Mouse (Mus musculus): Measurements from ENCODE around the gene Pjvk. TPM values are rescaled to one million over a fixed set of nuclear protein-coding genes. Genes with fewer than 3 reads are reported as not detected.
"Not testable (repeated sequence)": the region's sequence is repeated elsewhere in the genome, so short reads cannot be mapped to it uniquely, and the experiment has no call there.

Gene Pjvk
- polyA plus RNA-seq, 1 experiment from 2014 or later = 1.1 TPM

DNA sequence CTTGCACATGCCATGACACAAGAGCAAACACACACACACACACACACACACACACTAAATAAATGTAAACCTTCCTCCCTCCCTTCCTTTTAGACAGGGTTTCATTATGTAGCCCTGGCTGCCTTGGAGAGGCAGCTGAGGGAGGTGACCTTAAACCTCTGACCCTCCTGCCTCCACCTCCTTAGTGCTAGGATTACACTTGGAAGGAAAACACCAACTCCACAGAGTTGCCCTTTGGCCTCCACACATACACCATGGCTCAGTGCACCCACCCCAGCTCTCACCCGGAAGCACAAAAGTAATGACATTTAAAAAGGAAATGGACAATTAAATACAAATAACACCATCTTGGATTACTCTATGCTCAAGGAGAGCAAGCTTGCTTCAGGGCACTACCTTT, 26.6 kb upstream of the Pjvk start:
- WGBS = 78% methylated on average over 1 of the region's 1 CpGs
- Histone ChIP-seq H3K4me1 (replicated peaks; ENCODE audit: control insufficient read depth, insufficient read depth, low read length) (no peaks in the 10 kb centered on the region), H3K27me3 (ENCODE audit: control insufficient read depth, insufficient read depth, low read length) (no peaks in the 10 kb centered on the region), H3K9me3 (ENCODE audit: control insufficient read depth, low read length) (no peaks in the 10 kb centered on the region), H3K4me3 (ENCODE audit: low read depth, low read length) (no peak overlapping the region), H3K27ac (ENCODE audit: low read depth, low read length) (no peak overlapping the region), H3K4me2 (ENCODE audit: low read depth, low read length, severe bottlenecking) (no peak overlapping the region), H3K36me3 (ENCODE audit: control insufficient read depth, insufficient read depth, low read length) (no peaks in the 10 kb centered on the region; the same call in 1 of the 2 replicates), H3K9ac (ENCODE audit: low read length) (no peak overlapping the region)
- ATAC-seq (replicated peaks; ENCODE audit: low FRiP score) = no peak
- no peak for DNase-seq (ENCODE audit: low spot score)

DNA sequence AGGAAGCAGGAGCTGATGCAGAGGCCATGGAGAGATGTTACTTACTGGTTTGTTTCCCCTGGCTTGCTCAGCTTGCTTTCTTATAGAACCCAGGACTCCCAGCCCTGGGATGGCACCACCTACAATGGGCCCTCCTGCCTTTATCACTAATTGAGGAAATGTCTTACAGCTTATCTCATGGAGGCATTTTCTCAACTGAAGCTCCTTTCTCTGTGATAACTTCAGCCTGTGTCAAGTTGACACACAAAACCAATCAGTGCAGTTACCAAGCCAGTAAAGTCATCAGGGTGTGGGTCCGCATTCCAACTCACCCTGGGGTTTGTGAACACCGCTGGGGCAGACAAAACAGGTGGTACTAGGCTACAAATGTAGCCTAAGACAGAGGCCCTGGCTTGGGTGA, 26.0 kb upstream of the Pjvk start:
- H3K4me3 ChIP-seq (ENCODE audit: low read depth, low read length); H3K4me2 ChIP-seq (ENCODE audit: low read depth, low read length, severe bottlenecking); ATAC-seq (replicated peaks; ENCODE audit: low FRiP score); H3K36me3 ChIP-seq (ENCODE audit: control insufficient read depth, insufficient read depth, low read length); H3K9ac ChIP-seq (ENCODE audit: low read length); H3K4me1 ChIP-seq (replicated peaks; ENCODE audit: control insufficient read depth, insufficient read depth, low read length); H3K27me3 ChIP-seq (ENCODE audit: control insufficient read depth, insufficient read depth, low read length); DNase-seq (ENCODE audit: low spot score); H3K27ac ChIP-seq (ENCODE audit: low read depth, low read length); H3K9me3 ChIP-seq (ENCODE audit: control insufficient read depth, low read length): not testable (repeated sequence)
- WGBS = 95% methylated on average over 2 of the region's 2 CpGs

DNA sequence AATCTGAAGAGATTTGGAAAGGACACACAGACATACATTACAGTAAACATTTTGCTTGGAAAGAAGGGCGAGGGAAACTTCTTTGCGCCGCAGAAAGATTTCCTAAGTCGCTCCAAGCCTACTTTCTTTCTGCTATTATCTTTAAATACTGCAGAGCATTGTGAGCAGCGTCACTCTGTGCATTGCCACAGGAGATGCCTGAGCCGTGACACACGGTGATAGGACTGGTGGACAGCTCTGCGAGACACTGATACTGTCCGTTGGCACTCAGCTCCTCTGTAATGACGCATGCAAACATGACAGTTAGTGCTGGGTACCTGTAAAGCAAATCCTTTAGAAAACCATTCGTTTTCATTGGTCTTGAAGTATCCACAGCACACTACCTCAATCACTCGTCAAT, 18.0 kb upstream of the Pjvk start:
- H3K9ac ChIP-seq (ENCODE audit: low read length) = no peak overlapping the region
- H3K36me3 ChIP-seq (ENCODE audit: control insufficient read depth, insufficient read depth, low read length) = peaks cover 15% of the 10 kb centered on the region
- H3K4me3 ChIP-seq (ENCODE audit: low read depth, low read length) = no peak overlapping the region
- no peak for DNase-seq (ENCODE audit: low spot score)
- ATAC-seq (replicated peaks; ENCODE audit: low FRiP score) = no peak
- H3K27ac ChIP-seq (ENCODE audit: low read depth, low read length) = no peak overlapping the region
- H3K4me2 ChIP-seq (ENCODE audit: low read depth, low read length, severe bottlenecking) = no peak overlapping the region
- H3K4me1 ChIP-seq (replicated peaks; ENCODE audit: control insufficient read depth, insufficient read depth, low read length) = no peaks in the 10 kb centered on the region
- no peaks in the 10 kb centered on the region for H3K27me3 ChIP-seq (ENCODE audit: control insufficient read depth, insufficient read depth, low read length)
- no peaks in the 10 kb centered on the region for H3K9me3 ChIP-seq (ENCODE audit: control insufficient read depth, low read length)
- whole genome bisulfite sequencing = 95% methylated on average over 12 of the region's 12 CpGs

DNA sequence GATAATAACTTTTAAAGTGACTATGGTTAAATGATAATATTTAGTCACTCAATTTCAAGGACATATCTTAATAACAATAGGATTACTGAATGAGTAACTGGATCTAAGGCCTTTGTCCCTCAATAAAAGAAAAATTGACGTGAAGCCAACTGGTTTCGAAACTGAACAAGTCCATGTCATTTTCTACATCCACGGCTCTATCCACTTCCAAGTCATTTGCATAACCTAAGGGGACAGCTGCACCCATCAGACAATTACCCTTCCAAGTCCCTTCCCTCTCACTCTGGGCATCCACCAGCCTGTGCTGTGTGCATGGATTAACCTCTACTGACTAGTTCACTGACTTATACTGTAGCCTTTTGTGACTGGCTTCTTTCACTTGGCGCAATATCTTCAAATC, 16.7 kb upstream of the Pjvk start:
- no peak for ATAC-seq (replicated peaks; ENCODE audit: low FRiP score)
- Histone ChIP-seq H3K27me3 (ENCODE audit: control insufficient read depth, insufficient read depth, low read length) (no peaks in the 10 kb centered on the region), H3K9ac (ENCODE audit: low read length) (no peak overlapping the region), H3K27ac (ENCODE audit: low read depth, low read length) (no peak overlapping the region), H3K9me3 (ENCODE audit: control insufficient read depth, low read length) (no peaks in the 10 kb centered on the region), H3K4me1 (replicated peaks; ENCODE audit: control insufficient read depth, insufficient read depth, low read length) (no peaks in the 10 kb centered on the region), H3K36me3 (ENCODE audit: control insufficient read depth, insufficient read depth, low read length) (peaks cover 17% of the 10 kb centered on the region), H3K4me3 (ENCODE audit: low read depth, low read length) (no peak overlapping the region), H3K4me2 (ENCODE audit: low read depth, low read length, severe bottlenecking) (no peak overlapping the region)
- WGBS = 87% methylated on average over 4 of the region's 4 CpGs
- no peak for DNase-seq (ENCODE audit: low spot score)

DNA sequence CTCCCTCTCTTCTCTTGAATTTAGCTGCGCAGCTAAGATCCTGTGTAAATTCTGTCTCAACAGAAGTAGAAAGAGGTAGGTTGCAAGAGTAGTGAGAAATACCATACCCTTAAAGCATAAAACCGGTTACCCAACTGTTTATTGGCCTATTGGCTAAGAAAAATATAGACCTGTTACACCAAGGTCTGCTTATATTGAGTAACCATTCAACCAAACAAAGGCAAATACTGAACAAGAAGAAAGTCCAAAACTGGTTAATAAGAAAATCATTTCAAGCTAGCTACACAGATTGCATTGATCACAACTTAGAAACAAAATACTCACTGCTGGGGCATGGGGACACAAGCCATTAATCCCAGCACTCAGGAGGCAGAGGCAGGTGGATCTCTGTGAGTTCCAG, 8.6 kb upstream of the Pjvk start:
- ATAC-seq (replicated peaks; ENCODE audit: low FRiP score) = no peak
- 91% methylated on average over 2 of the region's 2 CpGs for WGBS
- Histone ChIP-seq H3K27ac (ENCODE audit: low read depth, low read length) (no peak overlapping the region), H3K4me2 (ENCODE audit: low read depth, low read length, severe bottlenecking) (no peak overlapping the region), H3K4me3 (ENCODE audit: low read depth, low read length) (no peak overlapping the region), H3K27me3 (ENCODE audit: control insufficient read depth, insufficient read depth, low read length) (no peaks in the 10 kb centered on the region), H3K4me1 (replicated peaks; ENCODE audit: control insufficient read depth, insufficient read depth, low read length) (no peaks in the 10 kb centered on the region), H3K9ac (ENCODE audit: low read length) (no peak overlapping the region), H3K36me3 (ENCODE audit: control insufficient read depth, insufficient read depth, low read length) (peaks cover 6% of the 10 kb centered on the region), H3K9me3 (ENCODE audit: control insufficient read depth, low read length) (no peaks in the 10 kb centered on the region)
- DNase-seq (ENCODE audit: low spot score) = no peak

DNA sequence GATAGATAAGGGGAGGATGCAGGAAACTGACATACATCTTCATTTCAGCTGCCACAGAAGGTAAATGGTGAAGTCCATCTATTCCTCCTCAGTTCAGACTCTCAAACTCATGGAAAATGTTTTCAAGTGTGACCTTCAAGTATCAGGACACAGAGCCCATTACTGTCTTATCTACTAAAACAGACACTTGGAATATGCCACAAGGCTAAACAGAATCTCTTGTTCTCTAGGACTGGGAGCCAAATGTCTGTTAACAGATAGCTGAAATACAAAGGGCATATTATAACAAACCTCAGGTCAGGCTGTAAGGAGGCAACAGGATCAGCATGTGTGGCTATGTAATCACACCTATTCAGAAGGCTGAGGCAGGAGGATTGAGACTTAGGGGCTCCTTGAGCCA, 4.5 kb upstream of the Pjvk start:
- H3K9me3 ChIP-seq (ENCODE audit: control insufficient read depth, low read length) = no peaks in the 10 kb centered on the region
- no peak overlapping the region for H3K9ac ChIP-seq (ENCODE audit: low read length)
- no peak for DNase-seq (ENCODE audit: low spot score)
- peaks cover 1% of the 10 kb centered on the region; the same call in 1 of the 2 replicates for H3K4me1 ChIP-seq (replicated peaks; ENCODE audit: control insufficient read depth, insufficient read depth, low read length)
- H3K27ac ChIP-seq (ENCODE audit: low read depth, low read length) = no peak overlapping the region
- H3K4me3 ChIP-seq (ENCODE audit: low read depth, low read length) = no peak overlapping the region
- ATAC-seq (replicated peaks; ENCODE audit: low FRiP score) = no peak
- H3K36me3 ChIP-seq (ENCODE audit: control insufficient read depth, insufficient read depth, low read length) = no peaks in the 10 kb centered on the region; the same call in 1 of the 2 replicates
- no peaks in the 10 kb centered on the region for H3K27me3 ChIP-seq (ENCODE audit: control insufficient read depth, insufficient read depth, low read length)
- no peak overlapping the region for H3K4me2 ChIP-seq (ENCODE audit: low read depth, low read length, severe bottlenecking)

DNA sequence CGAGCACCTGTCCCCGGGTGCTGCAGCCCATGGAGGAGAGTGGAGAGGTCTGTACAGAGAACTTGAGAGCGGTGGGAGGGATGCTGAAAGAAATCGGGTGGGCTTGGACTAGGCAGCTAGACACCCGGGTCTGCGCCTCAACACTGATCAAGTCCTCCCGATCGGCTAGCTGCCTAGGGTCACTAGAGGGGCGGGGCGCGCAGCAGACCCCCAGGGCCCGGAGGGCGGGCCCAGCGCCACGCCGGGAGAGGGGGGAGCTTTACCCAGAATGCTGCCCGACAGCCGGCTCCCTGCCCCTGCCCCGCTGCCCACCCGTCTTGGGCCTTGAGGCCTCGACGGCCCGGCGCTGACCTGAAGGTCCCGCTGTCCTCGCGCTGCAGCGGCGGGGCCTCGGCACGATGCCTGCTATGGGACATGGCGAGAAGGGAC, 821 bp upstream of the Pjvk start:
- WGBS = 0% methylated on average over 32 of the region's 32 CpGs
- peak overlapping the region; percentile 84 for H3K9ac ChIP-seq (ENCODE audit: low read length)
- H3K4me3 ChIP-seq (ENCODE audit: low read depth, low read length) = peak overlapping the region; percentile 65
- ATAC-seq (replicated peaks; ENCODE audit: low FRiP score) = peak; percentile 75
- H3K9me3 ChIP-seq (ENCODE audit: control insufficient read depth, low read length) = no peaks in the 10 kb centered on the region
- no peaks in the 10 kb centered on the region; the same call in 1 of the 2 replicates for H3K36me3 ChIP-seq (ENCODE audit: control insufficient read depth, insufficient read depth, low read length)
- DNase-seq (ENCODE audit: low spot score) = peak; percentile 87
- H3K4me1 ChIP-seq (replicated peaks; ENCODE audit: control insufficient read depth, insufficient read depth, low read length) = peaks cover 2% of the 10 kb centered on the region; the same call in 1 of the 2 replicates
- H3K27ac ChIP-seq (ENCODE audit: low read depth, low read length) = peak overlapping the region; percentile 94
- H3K27me3 ChIP-seq (ENCODE audit: control insufficient read depth, insufficient read depth, low read length) = no peaks in the 10 kb centered on the region
- peak overlapping the region; percentile 59 for H3K4me2 ChIP-seq (ENCODE audit: low read depth, low read length, severe bottlenecking)

DNA sequence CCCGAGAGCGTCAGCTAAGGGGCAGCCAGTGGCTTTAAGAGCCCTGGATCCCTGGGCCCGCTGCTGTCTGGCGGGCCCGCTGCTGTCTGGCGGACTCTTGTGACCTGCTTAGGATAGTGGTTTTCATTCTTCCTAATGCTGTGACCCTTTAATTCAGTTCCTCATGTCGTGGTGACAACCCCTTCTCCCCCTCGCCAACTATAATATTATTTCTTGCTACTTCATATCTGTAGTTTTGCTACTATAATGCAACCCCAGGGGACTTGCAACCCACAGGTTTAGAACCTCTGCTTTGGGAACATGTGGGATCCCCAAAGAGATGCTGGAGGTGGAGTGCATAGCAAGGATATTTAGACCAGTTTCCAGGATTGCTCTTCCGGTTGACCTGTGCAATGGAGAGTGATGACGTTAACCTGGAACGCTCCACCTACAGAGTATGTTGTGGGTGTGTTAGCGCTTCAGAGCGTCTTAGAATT, 428 bp downstream of the Pjvk start:
- DNase-seq (ENCODE audit: low spot score) = no peak
- 28% methylated on average over 13 of the region's 13 CpGs for WGBS
- ATAC-seq (replicated peaks; ENCODE audit: low FRiP score) = peak; percentile 50
- Histone ChIP-seq H3K9me3 (ENCODE audit: control insufficient read depth, low read length) (no peaks in the 10 kb centered on the region), H3K4me1 (replicated peaks; ENCODE audit: control insufficient read depth, insufficient read depth, low read length) (peaks cover 2% of the 10 kb centered on the region; the same call in 1 of the 2 replicates), H3K27me3 (ENCODE audit: control insufficient read depth, insufficient read depth, low read length) (no peaks in the 10 kb centered on the region), H3K9ac (ENCODE audit: low read length) (peak overlapping the region; percentile 74), H3K4me3 (ENCODE audit: low read depth, low read length) (peak overlapping the region; percentile 65), H3K4me2 (ENCODE audit: low read depth, low read length, severe bottlenecking) (peak overlapping the region; percentile 59), H3K27ac (ENCODE audit: low read depth, low read length) (peak overlapping the region; percentile 94), H3K36me3 (ENCODE audit: control insufficient read depth, insufficient read depth, low read length) (no peaks in the 10 kb centered on the region)

DNA sequence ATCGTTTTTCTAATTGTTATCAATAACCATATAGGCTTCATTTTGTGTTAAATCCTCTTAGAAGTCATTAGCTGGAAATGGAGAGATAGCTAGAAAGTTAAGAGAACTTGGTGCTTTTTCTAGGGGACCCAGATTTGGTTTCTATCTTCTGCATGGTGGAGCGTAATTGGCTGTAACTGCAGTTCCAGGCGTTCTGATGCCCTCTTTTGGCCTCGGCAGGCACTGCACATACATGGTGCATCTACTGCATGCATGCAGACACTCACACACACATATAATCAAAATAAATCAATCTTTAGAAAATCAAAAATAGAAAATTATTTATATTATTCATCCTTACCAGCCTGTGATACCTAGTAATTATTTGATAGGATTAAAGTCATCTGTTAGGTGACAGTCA, 4.8 kb downstream of the Pjvk start:
- 90% methylated on average over 4 of the region's 4 CpGs for whole genome bisulfite sequencing
- H3K9ac ChIP-seq (ENCODE audit: low read length) = no peak overlapping the region
- no peak overlapping the region for H3K27ac ChIP-seq (ENCODE audit: low read depth, low read length)
- no peak overlapping the region for H3K4me2 ChIP-seq (ENCODE audit: low read depth, low read length, severe bottlenecking)
- no peak for ATAC-seq (replicated peaks; ENCODE audit: low FRiP score)
- peaks cover 2% of the 10 kb centered on the region; the same call in 1 of the 2 replicates for H3K4me1 ChIP-seq (replicated peaks; ENCODE audit: control insufficient read depth, insufficient read depth, low read length)
- no peak overlapping the region for H3K4me3 ChIP-seq (ENCODE audit: low read depth, low read length)
- no peak for DNase-seq (ENCODE audit: low spot score)
- no peaks in the 10 kb centered on the region for H3K27me3 ChIP-seq (ENCODE audit: control insufficient read depth, insufficient read depth, low read length)
- H3K36me3 ChIP-seq (ENCODE audit: control insufficient read depth, insufficient read depth, low read length) = no peaks in the 10 kb centered on the region
- H3K9me3 ChIP-seq (ENCODE audit: control insufficient read depth, low read length) = no peaks in the 10 kb centered on the region
